Mouse (Mus musculus): Measurements from ENCODE around the gene Zpr1. TPM values are rescaled to one million over a fixed set of nuclear protein-coding genes. Genes with fewer than 3 reads are reported as not detected.

Zpr1 gene
- polyA plus RNA-seq, 1 experiment from 2014 or later, result 63.2 TPM

Other genes with a start within 250 kb of the Zpr1 start
- 1.3 and 6.7 TPM in 2 replicates for gene Apoa1, start 44.5 kb upstream of the Zpr1 start, polyA plus RNA-seq (2016; fragmentation: Nextera tagmentation; extraction: Ambion mirVana)
- gene Apoc3, start 37.4 kb upstream of the Zpr1 start, polyA plus RNA-seq (2016; fragmentation: Nextera tagmentation; extraction: Ambion mirVana), result not detected in 2 replicates
- gene Apoa4, start 32.4 kb upstream of the Zpr1 start, polyA plus RNA-seq (2016; fragmentation: Nextera tagmentation; extraction: Ambion mirVana), result 0.94 TPM in 1 of 2 replicates, not detected in the other
- gene Apoa5, start 4.4 kb upstream of the Zpr1 start, polyA plus RNA-seq (2016; fragmentation: Nextera tagmentation; extraction: Ambion mirVana), result not detected in 2 replicates
- 23.2 and 24.7 TPM in 2 replicates for gene Bud13, start 9.9 kb downstream of the Zpr1 start, polyA plus RNA-seq (2016; fragmentation: Nextera tagmentation; extraction: Ambion mirVana)
- not detected in 2 replicates for gene 4931429L15Rik, start 46.9 kb downstream of the Zpr1 start, polyA plus RNA-seq (2016; fragmentation: Nextera tagmentation; extraction: Ambion mirVana)

All from midbrain, embryonic 12.5 days (tissue).